Mouse (Mus musculus) forebrain, postnatal 0 days (tissue): ENCODE measurements at regions not wholly inside any gene's neighbourhood (a gene's known extent, or its start where the extent isn't known, plus 50 kb on each side); places are given as distances from the start of the nearest gene placed in this dataset.

ENCODE experiments used
- ATAC-seq: fragments of 200-750 bp; cut with Nextera tagmentation; 2 replicates; pipeline ENCODE4 v1.8.0; 2017; ENCODE audit warnings: mild to moderate bottlenecking, moderate library complexity
- DNase-seq: peaks from one replicate; pipeline ENCODE4 v3.0.0-alpha.2; 2015
- H3K27ac ChIP-seq: fragments of 300-500 bp; sonication (generic); 2 replicates; pipeline ENCODE4 v1.5.1; 2014; ENCODE audit warnings: low read depth, mild to moderate bottlenecking, antibody characterized with exemption, low read length, moderate library complexity, mixed read lengths
- H3K27me3 ChIP-seq: fragments of 300-500 bp; sonication (generic); 2 replicates; pipeline ENCODE4 v1.6.1; 2014; ENCODE audit warnings: mild to moderate bottlenecking, low read length, mixed read lengths; ENCODE audit not compliant: insufficient read depth
- H3K36me3 ChIP-seq: fragments of 300-500 bp; sonication (generic); 2 replicates; pipeline ENCODE4 v1.6.1; 2014; ENCODE audit warnings: mild to moderate bottlenecking, moderate library complexity; ENCODE audit not compliant: insufficient read depth
- H3K4me1 ChIP-seq: fragments of 300-500 bp; sonication (generic); 2 replicates; pipeline ENCODE4 v1.6.1; 2014; ENCODE audit warnings: antibody characterized with exemption; ENCODE audit not compliant: insufficient read depth
- H3K4me2 ChIP-seq: fragments of 300-500 bp; sonication (generic); 2 replicates; pipeline ENCODE4 v1.6.1; 2014; ENCODE audit warnings: low read depth, mild to moderate bottlenecking, moderate library complexity
- H3K4me3 ChIP-seq: fragments of 300-500 bp; sonication (generic); 2 replicates; pipeline ENCODE4 v1.5.1; 2014; ENCODE audit warnings: low read depth, low read length, mixed read lengths
- H3K9ac ChIP-seq: fragments of 300-500 bp; sonication (generic); 2 replicates; pipeline ENCODE4 v1.6.1; 2014; ENCODE audit warnings: mild to moderate bottlenecking
- H3K9me3 ChIP-seq: fragments of 300-500 bp; sonication (generic); 2 replicates; pipeline ENCODE4 v1.6.1; 2016; ENCODE audit warnings: low read length
- CTCF ChIP-seq: sonication (generic); IDR thresholded peaks from 2 replicates; pipeline ENCODE4 v1.5.1; 2016; ENCODE audit warnings: antibody characterized with exemption, control low read depth, low read depth
- WGBS: fragments of 180-500 bp; shearing (Covaris S2); extraction: QIAGEN DNeasy Blood & Tissue Kit; methylation state at CpG from one replicate; pipeline ENCODE4 v1.1.7; 2014; 5-methylcytosine and 5-hydroxymethylcytosine counted together

DNA sequence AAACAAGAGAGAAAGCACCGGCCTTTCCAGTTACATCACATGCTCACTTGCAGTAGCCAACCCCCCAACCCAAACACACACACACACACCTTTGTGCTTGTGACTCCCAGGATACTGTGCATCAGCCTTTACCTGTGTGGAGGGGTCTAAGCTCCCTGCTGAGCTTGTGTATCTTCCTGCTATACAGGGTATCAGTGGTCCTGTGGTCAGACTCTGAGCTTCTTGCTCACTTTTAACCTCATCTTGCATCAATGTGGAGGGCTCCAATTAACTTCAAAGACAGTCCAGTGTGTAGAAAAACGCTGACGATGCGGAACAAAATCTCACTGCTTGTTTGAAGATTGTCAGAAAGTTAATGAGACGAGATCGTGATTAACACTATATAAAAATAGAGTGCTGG is 71.4 kb upstream of the Gypa start:
- no peak for ATAC-seq

GRCm38 (mm10) chr8:80416121-80416520 is 77.5 kb upstream of the Gypa start:
- WGBS, result 93% methylated on average over 4 of the region's 4 CpGs
- Histone ChIP-seq H3K9me3 (no peaks in the 10 kb centered on the region), H3K4me1 (no peaks in the 10 kb centered on the region), H3K27ac (no peak overlapping the region), H3K9ac (no peak overlapping the region), H3K27me3 (no peaks in the 10 kb centered on the region), H3K36me3 (no peaks in the 10 kb centered on the region), H3K4me3 (no peak overlapping the region), H3K4me2 (no peak overlapping the region)
- DNase-seq, result no peak
- ATAC-seq, result no peak
- TF ChIP-seq CTCF, result no peak

More for the DNA sequence above, 71.4 kb upstream of the Gypa start:
- Histone ChIP-seq H3K9ac (no peak overlapping the region), H3K4me3 (no peak overlapping the region), H3K36me3 (no peaks in the 10 kb centered on the region), H3K27me3 (no peaks in the 10 kb centered on the region), H3K9me3 (no peaks in the 10 kb centered on the region), H3K27ac (no peak overlapping the region), H3K4me1 (no peaks in the 10 kb centered on the region), H3K4me2 (no peak overlapping the region)
- TF ChIP-seq CTCF, result no peak
- WGBS, result 58% methylated on average over 6 of the region's 6 CpGs
- DNase-seq, result no peak

DNA sequence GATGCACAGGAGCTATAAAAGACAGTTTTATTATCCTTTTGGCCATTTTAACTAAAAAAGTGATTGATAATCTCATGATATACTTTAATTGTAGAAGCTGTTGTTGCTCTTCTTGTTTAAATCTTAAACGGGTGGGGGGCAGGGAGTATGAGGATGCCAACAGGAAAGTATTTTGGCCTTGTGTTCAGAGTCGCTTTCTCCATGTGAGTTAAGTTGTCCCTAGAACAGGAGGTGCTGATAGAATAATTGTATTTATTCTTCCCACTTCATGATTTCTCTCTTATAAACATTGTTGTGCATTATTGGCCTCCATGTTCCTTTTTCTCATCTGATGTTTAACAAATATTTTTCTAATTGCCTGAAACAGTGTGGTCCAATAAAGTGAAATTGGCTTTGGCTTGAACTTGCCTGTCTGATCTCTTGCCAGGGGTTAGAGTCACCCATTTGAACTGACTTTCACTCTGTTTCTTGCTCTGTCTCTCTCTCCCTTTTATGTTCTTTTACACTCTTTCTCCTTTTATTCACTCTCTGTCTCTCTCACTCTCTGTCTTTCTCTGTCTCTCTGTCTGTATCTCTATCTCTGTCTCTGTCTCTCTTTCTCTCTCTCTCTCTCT is 93.9 kb upstream of the Gypa start:
- Histone ChIP-seq H3K27me3 (no peaks in the 10 kb centered on the region), H3K9me3 (no peaks in the 10 kb centered on the region), H3K4me3 (no peak overlapping the region), H3K4me2 (no peak overlapping the region), H3K36me3 (no peaks in the 10 kb centered on the region), H3K27ac (no peak overlapping the region), H3K9ac (no peak overlapping the region), H3K4me1 (no peaks in the 10 kb centered on the region)
- no peak for TF ChIP-seq CTCF
- no peak for ATAC-seq
- 83% methylated on average over 2 of the region's 2 CpGs for WGBS
- no peak for DNase-seq

- TF ChIP-seq CTCF, result no peak
- ATAC-seq, result no peak
- WGBS, result 49% methylated on average over 5 of the region's 5 CpGs
These were observed 98.6 kb upstream of the Gypa start for GRCm38 (mm10) chr8:80395010-80395409.

DNA sequence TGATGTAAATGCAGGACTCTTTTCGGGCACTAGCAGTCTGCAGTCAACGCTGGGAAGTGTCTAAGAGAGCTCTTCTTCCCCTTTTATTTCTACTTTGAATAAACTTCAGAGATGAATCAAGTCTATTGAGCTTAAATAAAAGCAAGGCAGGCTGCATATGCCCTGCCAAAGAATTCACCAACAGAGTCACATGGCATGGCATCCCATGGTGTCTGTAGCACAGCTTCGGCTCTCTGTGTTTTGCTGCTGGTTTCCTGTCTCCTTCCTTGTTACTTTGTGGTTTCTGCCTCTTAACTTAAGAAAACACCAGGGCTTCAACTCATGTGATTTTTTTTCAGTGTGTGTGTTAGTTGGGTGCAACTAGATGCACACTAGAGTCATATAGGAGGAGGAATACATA is 100.5 kb upstream of the Gypa start:
- Histone ChIP-seq H3K4me3 (no peak overlapping the region), H3K4me2 (no peak overlapping the region), H3K36me3 (no peaks in the 10 kb centered on the region), H3K27ac (no peak overlapping the region), H3K4me1 (no peaks in the 10 kb centered on the region), H3K9me3 (no peaks in the 10 kb centered on the region), H3K27me3 (no peaks in the 10 kb centered on the region), H3K9ac (no peak overlapping the region)
- DNase-seq (no peak), ATAC-seq (no peak)
- no peak for TF ChIP-seq CTCF
- 74% methylated on average over 3 of the region's 3 CpGs for WGBS

More at GRCm38 (mm10) chr8:80395010-80395409, 98.6 kb upstream of the Gypa start:
- Histone ChIP-seq H3K36me3 (no peaks in the 10 kb centered on the region), H3K4me2 (no peak overlapping the region), H3K4me1 (no peaks in the 10 kb centered on the region), H3K27ac (no peak overlapping the region), H3K9ac (no peak overlapping the region), H3K4me3 (no peak overlapping the region), H3K27me3 (no peaks in the 10 kb centered on the region), H3K9me3 (no peaks in the 10 kb centered on the region)
- DNase-seq, result no peak

- 92% methylated on average over 2 of the region's 2 CpGs for WGBS
- no peak overlapping the region for H3K9ac ChIP-seq
- no peak overlapping the region for H3K4me2 ChIP-seq
- no peak overlapping the region for H3K4me3 ChIP-seq
- DNase-seq (no peak), ATAC-seq (no peak)
- no peak overlapping the region for H3K27ac ChIP-seq
- no peaks in the 10 kb centered on the region for H3K4me1 ChIP-seq
- no peaks in the 10 kb centered on the region for H3K9me3 ChIP-seq
- no peaks in the 10 kb centered on the region for H3K36me3 ChIP-seq
- no peak for TF ChIP-seq CTCF
- H3K27me3 ChIP-seq, result no peaks in the 10 kb centered on the region
These were observed 124.4 kb upstream of the Gypa start for GRCm38 (mm10) chr8:80369221-80369620.

DNA sequence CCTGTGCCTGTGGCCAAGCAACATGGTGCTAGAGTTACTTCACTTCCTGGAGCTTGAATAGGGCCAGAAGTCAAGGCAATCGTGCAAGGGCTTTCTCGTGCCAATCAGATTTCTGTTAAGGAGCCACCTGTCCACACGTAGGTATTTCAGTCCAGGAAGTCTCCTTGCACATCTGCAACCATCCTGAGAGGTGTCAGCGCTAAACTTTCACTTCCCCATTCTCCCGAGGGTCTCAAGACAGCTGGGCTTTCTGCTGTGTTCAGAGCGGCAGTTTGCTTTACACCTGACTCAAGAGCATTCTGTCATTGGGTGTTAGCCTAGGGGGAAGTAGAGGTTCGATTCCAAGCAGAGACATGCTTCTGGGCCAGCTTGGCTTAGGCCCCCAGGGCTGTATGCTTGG is 129.5 kb upstream of the Gypa start:
- ATAC-seq, result no peak
- H3K9me3 ChIP-seq, result no peaks in the 10 kb centered on the region
- H3K4me1 ChIP-seq, result no peaks in the 10 kb centered on the region
- no peak overlapping the region for H3K4me3 ChIP-seq
- no peak overlapping the region for H3K4me2 ChIP-seq
- H3K27me3 ChIP-seq, result no peaks in the 10 kb centered on the region
- no peak overlapping the region for H3K9ac ChIP-seq
- no peaks in the 10 kb centered on the region for H3K36me3 ChIP-seq
- no peak for DNase-seq
- no peak overlapping the region for H3K27ac ChIP-seq
- WGBS, result 87% methylated on average over 7 of the region's 7 CpGs
- no peak for TF ChIP-seq CTCF
